Mouse (Mus musculus): ENCODE measurements at regions not wholly inside any gene's neighbourhood (a gene's known extent, or its start where the extent isn't known, plus 50 kb on each side); places are given as distances from the start of the nearest gene placed in this dataset.
A peak's percentile ranks its signal among the peaks of the same experiment; 100 is the strongest.
"Not testable (repeated sequence)": the region's sequence is repeated elsewhere in the genome, so short reads cannot be mapped to it uniquely, and the experiment has no call there.

DNA sequence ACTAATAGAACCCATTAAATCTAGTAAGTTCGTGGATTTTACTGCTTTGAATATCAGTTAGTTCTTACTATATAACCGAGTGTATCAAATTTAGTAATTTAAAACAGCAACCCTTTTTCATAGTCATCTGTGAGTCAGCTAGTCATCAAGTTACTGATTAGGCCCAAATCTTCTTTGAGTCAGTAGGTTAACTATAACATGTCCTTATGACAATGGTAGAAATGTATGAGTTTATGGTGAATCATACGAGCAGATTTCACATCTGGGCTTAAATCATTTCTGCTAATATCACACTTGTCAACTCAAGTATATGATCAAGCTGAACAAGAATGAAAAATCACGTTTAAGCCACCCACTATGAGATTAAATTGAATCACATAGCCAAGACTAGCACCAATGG is 226.7 kb upstream of the Arx start:
- Histone ChIP-seq H3K27me3 (ENCODE audit: control insufficient read depth, insufficient read depth, low read depth, low read length) (no peaks in the 10 kb centered on the region), H3K27ac (ENCODE audit: low read length) (no peak overlapping the region), H3K9ac (ENCODE audit: low read depth, low read length) (no peak overlapping the region), H3K4me1 (ENCODE audit: control insufficient read depth, insufficient read depth, low read length) (no peaks in the 10 kb centered on the region), H3K4me3 (ENCODE audit: low read depth, low read length) (no peak overlapping the region), H3K9me3 (replicated peaks; ENCODE audit: control insufficient read depth, low read length, poor library complexity, severe bottlenecking) (no peaks in the 10 kb centered on the region), H3K4me2 (ENCODE audit: low read length) (no peak overlapping the region), H3K36me3 (ENCODE audit: control insufficient read depth, insufficient read depth, low read length) (no peaks in the 10 kb centered on the region)
- ATAC-seq: no peak
- WGBS: 75% methylated on average over 4 of the region's 4 CpGs

DNA sequence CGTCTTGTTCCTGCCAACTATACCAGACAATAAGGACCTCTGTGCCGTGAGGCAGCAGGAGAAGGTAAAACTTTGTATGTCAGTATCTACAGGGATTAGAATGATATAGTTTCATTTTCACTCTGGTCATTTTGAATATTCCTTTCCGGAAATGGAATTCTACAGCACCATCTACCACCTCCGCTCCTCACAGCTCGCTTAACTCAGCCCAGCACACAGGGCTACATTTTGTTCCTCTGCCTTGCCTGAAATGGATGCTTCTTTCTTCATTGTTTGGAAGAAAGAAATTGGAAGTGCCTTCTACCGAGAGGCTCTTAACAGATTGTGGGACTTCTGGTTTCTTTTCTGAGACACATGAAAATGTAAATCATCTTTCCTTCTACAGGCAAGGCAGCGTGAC is 217.4 kb upstream of the Arx start:
- no peak overlapping the region for H3K4me3 ChIP-seq (ENCODE audit: low read depth, low read length)
- no peak for ATAC-seq
- no peak overlapping the region for H3K9ac ChIP-seq (ENCODE audit: low read depth, low read length)
- H3K4me1 ChIP-seq (ENCODE audit: control insufficient read depth, insufficient read depth, low read length): no peaks in the 10 kb centered on the region
- H3K36me3 ChIP-seq (ENCODE audit: control insufficient read depth, insufficient read depth, low read length): no peaks in the 10 kb centered on the region
- no peaks in the 10 kb centered on the region for H3K27me3 ChIP-seq (ENCODE audit: control insufficient read depth, insufficient read depth, low read depth, low read length)
- WGBS: 48% methylated on average over 7 of the region's 7 CpGs
- no peak overlapping the region for H3K27ac ChIP-seq (ENCODE audit: low read length)
- H3K9me3 ChIP-seq (replicated peaks; ENCODE audit: control insufficient read depth, low read length, poor library complexity, severe bottlenecking): no peaks in the 10 kb centered on the region
- 0 out of 2 replicates have a peak overlapping the region, but pooled peaks have one; percentile 4 for H3K4me2 ChIP-seq (ENCODE audit: low read length)

DNA sequence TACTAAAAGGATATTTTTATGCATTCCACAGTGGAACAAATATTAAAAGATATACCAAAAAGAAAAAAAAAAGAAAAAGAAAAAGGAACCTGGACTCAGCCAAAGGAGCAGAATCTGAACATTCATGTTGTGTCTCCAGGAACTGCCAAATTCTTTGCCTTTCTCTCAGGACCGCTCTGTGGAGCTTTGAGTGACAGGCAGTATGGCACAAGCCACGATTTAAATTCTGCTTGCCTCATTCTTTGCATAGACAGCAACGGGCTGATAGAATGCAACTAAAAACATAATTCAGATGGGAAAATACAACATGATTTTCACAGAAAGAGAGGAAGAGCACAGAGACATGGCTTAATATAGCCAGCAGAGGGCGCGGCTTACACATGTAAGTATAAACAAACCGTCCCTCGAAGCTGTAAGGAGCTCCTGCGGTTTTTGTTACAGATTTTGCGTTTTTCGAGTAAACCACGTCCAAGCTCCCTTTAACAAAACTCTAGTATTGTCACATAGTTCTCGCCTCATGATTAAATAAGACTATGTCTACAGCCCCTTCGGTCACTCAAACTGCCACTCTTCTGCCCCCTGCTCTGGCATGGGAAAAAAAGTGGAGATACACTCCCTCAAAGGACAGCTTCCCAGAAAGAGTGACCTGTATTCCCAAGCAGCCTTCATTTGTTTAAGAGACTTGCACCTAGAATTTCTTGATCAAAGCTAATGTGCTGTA is 216.5 kb upstream of the Arx start:
- peak; percentile 85 for ATAC-seq
- Histone ChIP-seq H3K4me3 (ENCODE audit: low read depth, low read length) (0 out of 2 replicates have a peak overlapping the region, but pooled peaks have one; percentile 21), H3K27me3 (ENCODE audit: control insufficient read depth, insufficient read depth, low read depth, low read length) (no peaks in the 10 kb centered on the region), H3K9me3 (replicated peaks; ENCODE audit: control insufficient read depth, low read length, poor library complexity, severe bottlenecking) (no peaks in the 10 kb centered on the region), H3K4me1 (ENCODE audit: control insufficient read depth, insufficient read depth, low read length) (no peaks in the 10 kb centered on the region), H3K4me2 (ENCODE audit: low read length) (peak overlapping the region; percentile 46), H3K9ac (ENCODE audit: low read depth, low read length) (peak overlapping the region; percentile 35; the same call in 1 of the 2 replicates), H3K27ac (ENCODE audit: low read length) (no peak overlapping the region), H3K36me3 (ENCODE audit: control insufficient read depth, insufficient read depth, low read length) (no peaks in the 10 kb centered on the region)
- 18% methylated on average over 13 of the region's 13 CpGs for WGBS

DNA sequence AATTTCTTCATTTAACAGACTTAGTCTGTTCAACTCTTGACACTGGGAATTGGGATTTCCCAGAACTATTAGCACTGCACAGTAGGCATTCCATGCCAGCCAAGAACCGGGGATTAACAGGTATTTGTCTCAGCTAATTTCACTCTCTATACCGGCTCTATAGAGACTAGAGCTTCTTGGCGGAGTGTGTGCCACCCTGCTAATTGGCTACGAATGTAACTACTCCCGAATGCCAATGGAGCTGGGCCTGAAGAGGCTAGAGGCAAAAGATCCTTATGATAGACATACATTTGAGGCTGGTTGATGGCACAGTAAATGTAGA is 216.0 kb upstream of the Arx start:
- no peaks in the 10 kb centered on the region for H3K27me3 ChIP-seq (ENCODE audit: control insufficient read depth, insufficient read depth, low read depth, low read length)
- no peaks in the 10 kb centered on the region for H3K4me1 ChIP-seq (ENCODE audit: control insufficient read depth, insufficient read depth, low read length)
- no peak overlapping the region for H3K27ac ChIP-seq (ENCODE audit: low read length)
- H3K4me2 ChIP-seq (ENCODE audit: low read length): peak overlapping the region; percentile 46; the same call in 1 of the 2 replicates
- H3K36me3 ChIP-seq (ENCODE audit: control insufficient read depth, insufficient read depth, low read length): no peaks in the 10 kb centered on the region
- H3K9ac ChIP-seq (ENCODE audit: low read depth, low read length): no peak overlapping the region
- 34% methylated on average over 5 of the region's 5 CpGs for WGBS
- H3K9me3 ChIP-seq (replicated peaks; ENCODE audit: control insufficient read depth, low read length, poor library complexity, severe bottlenecking): no peaks in the 10 kb centered on the region
- ATAC-seq: peak; percentile 80
- no peak overlapping the region for H3K4me3 ChIP-seq (ENCODE audit: low read depth, low read length)

DNA sequence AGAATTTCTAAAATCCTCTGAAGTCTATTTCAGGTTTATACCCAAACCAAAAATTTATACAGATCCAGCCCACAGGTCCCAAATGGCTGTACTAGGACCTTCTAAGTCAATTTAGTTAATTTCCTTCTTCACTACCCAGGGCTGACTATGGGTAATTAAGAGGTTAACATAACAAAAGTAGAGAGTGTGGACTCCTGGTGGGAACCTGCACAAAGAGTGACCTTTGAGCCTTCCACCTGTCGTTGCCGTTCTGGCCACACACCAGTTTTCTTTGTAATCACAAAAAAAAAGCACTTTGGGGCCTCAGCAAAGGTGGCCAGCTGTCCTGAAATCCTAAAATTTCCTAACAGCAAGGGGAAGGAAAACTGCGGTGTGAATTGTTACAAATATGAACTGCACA is 197.3 kb upstream of the Arx start:
- Histone ChIP-seq H3K9me3 (replicated peaks; ENCODE audit: control insufficient read depth, low read length, poor library complexity, severe bottlenecking) (no peaks in the 10 kb centered on the region), H3K9ac (ENCODE audit: low read depth, low read length) (no peak overlapping the region), H3K36me3 (ENCODE audit: control insufficient read depth, insufficient read depth, low read length) (no peaks in the 10 kb centered on the region), H3K27me3 (ENCODE audit: control insufficient read depth, insufficient read depth, low read depth, low read length) (no peaks in the 10 kb centered on the region), H3K4me3 (ENCODE audit: low read depth, low read length) (no peak overlapping the region), H3K4me1 (ENCODE audit: control insufficient read depth, insufficient read depth, low read length) (no peaks in the 10 kb centered on the region), H3K4me2 (ENCODE audit: low read length) (no peak overlapping the region), H3K27ac (ENCODE audit: low read length) (no peak overlapping the region)
- WGBS: 16% methylated on average over 3 of the region's 3 CpGs
- ATAC-seq: no peak

DNA sequence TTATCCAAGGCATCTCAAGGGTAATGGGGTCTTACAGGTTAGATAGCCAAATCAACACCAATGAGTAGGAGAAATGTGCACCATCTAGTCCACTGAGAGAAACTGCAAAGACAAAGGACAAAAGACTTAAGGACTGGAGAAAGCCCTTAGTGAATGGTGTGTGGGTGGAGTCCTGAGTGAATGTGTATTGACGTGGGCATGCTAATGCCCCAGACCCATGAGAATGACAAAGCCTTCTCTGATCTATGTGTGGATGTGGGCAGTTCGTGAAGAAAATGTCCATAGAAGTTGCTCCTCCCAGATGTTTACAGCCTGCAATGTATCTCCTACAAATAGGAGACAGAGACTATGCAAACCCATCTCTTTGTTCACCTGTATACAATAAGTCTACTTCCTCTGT is 188.7 kb upstream of the Arx start:
- H3K4me3 ChIP-seq (ENCODE audit: low read depth, low read length): no peak overlapping the region
- 66% methylated on average over 2 of the region's 2 CpGs for WGBS
- ATAC-seq: no peak
- no peaks in the 10 kb centered on the region for H3K27me3 ChIP-seq (ENCODE audit: control insufficient read depth, insufficient read depth, low read depth, low read length)
- no peaks in the 10 kb centered on the region for H3K9me3 ChIP-seq (replicated peaks; ENCODE audit: control insufficient read depth, low read length, poor library complexity, severe bottlenecking)
- H3K9ac ChIP-seq (ENCODE audit: low read depth, low read length): no peak overlapping the region
- no peak overlapping the region for H3K27ac ChIP-seq (ENCODE audit: low read length)
- H3K4me2 ChIP-seq (ENCODE audit: low read length): no peak overlapping the region
- no peaks in the 10 kb centered on the region for H3K36me3 ChIP-seq (ENCODE audit: control insufficient read depth, insufficient read depth, low read length)
- H3K4me1 ChIP-seq (ENCODE audit: control insufficient read depth, insufficient read depth, low read length): no peaks in the 10 kb centered on the region

DNA sequence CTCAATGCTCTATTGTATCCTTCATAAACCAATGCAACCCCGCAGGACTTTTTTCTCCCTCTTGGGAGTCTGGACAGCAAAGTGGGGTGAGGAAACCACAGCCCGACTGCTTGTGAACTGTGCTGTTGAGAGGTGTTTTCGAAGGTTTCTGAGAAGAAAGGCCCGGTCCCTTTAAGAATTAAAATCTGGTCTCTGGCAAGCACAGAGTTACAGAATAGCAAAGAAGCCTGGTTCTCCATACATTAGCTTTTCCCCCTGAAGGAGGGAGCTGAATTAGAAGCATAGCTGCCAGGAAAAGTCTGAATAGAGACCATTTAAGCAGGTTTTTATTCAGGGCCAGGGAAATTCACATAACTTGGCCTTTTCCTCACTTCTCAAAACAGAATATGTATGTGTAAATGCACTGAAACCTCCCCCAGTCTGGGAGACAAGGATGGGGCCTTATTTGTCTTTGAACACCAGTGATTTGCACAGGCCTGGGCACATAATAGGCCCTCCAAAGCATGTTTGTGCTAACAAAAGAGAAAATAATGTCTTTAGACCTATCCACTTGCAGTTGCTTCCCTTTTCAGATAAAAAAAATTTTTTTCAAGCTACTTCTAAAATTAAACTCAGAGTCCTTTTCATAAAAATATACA is 178.2 kb upstream of the Arx start:
- Histone ChIP-seq H3K27me3 (ENCODE audit: control insufficient read depth, insufficient read depth, low read depth, low read length) (no peaks in the 10 kb centered on the region), H3K4me2 (ENCODE audit: low read length) (no peak overlapping the region), H3K36me3 (ENCODE audit: control insufficient read depth, insufficient read depth, low read length) (no peaks in the 10 kb centered on the region), H3K9me3 (replicated peaks; ENCODE audit: control insufficient read depth, low read length, poor library complexity, severe bottlenecking) (no peaks in the 10 kb centered on the region), H3K4me1 (ENCODE audit: control insufficient read depth, insufficient read depth, low read length) (no peaks in the 10 kb centered on the region), H3K27ac (ENCODE audit: low read length) (no peak overlapping the region), H3K4me3 (ENCODE audit: low read depth, low read length) (no peak overlapping the region), H3K9ac (ENCODE audit: low read depth, low read length) (no peak overlapping the region)
- no peak for ATAC-seq
- WGBS: 52% methylated on average over 4 of the region's 4 CpGs

DNA sequence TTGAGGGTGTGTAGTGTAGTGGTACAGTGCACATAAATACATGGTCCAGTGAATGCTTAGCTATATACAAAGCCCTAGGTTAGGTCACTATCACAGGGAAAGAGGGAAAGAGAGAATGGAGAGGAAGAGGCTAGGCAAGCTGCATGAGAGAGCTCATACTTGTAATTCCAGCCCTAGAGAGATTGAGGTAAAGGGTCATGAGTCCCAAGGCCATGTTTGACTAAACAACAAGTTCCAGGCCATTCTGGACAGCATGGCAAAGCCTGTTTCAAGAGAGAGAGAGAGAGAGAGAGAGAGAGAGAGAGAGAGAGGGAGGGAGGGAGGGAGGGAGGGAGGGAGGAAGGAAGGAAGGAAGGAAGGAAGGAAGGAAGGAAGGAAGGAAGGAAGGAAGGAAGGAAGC is 131.9 kb upstream of the Arx start:
- H3K9ac ChIP-seq (ENCODE audit: low read depth, low read length); H3K4me3 ChIP-seq (ENCODE audit: low read depth, low read length); H3K4me1 ChIP-seq (ENCODE audit: control insufficient read depth, insufficient read depth, low read length); H3K9me3 ChIP-seq (replicated peaks; ENCODE audit: control insufficient read depth, low read length, poor library complexity, severe bottlenecking); H3K27me3 ChIP-seq (ENCODE audit: control insufficient read depth, insufficient read depth, low read depth, low read length); ATAC-seq; H3K4me2 ChIP-seq (ENCODE audit: low read length); H3K36me3 ChIP-seq (ENCODE audit: control insufficient read depth, insufficient read depth, low read length); H3K27ac ChIP-seq (ENCODE audit: low read length): not testable (repeated sequence)

DNA sequence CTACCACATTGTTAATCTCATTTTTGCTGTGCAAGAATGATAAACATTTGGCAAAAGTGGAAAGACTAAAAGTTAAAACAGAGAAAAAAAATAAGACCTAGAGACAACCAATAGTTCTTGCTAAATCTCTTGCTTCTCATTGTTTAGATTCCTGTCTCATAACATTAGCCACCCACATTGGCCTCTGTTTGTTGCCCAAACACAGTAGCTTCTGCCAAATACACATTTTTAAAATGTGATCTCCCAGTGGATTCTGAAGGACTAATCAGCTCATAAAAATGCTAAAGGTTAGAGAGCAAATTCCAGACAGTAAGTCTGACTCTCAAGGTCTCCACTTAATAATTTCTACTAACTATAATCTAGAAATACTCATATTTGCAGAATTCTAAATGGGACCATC is 127.1 kb upstream of the Arx start:
- Histone ChIP-seq H3K9ac (ENCODE audit: low read depth, low read length) (no peak overlapping the region), H3K27ac (ENCODE audit: low read length) (no peak overlapping the region), H3K27me3 (ENCODE audit: control insufficient read depth, insufficient read depth, low read depth, low read length) (no peaks in the 10 kb centered on the region), H3K9me3 (replicated peaks; ENCODE audit: control insufficient read depth, low read length, poor library complexity, severe bottlenecking) (no peaks in the 10 kb centered on the region), H3K4me2 (ENCODE audit: low read length) (no peak overlapping the region), H3K36me3 (ENCODE audit: control insufficient read depth, insufficient read depth, low read length) (no peaks in the 10 kb centered on the region), H3K4me3 (ENCODE audit: low read depth, low read length) (no peak overlapping the region), H3K4me1 (ENCODE audit: control insufficient read depth, insufficient read depth, low read length) (no peaks in the 10 kb centered on the region)
- no peak for ATAC-seq

Data from midbrain, embryonic 16.5 days (tissue).